Mouse (Mus musculus) CH12.LX (cell line): Measurements from ENCODE around the gene Hdac11. TPM values are rescaled to one million over a fixed set of nuclear protein-coding genes. Genes with fewer than 3 reads are reported as not detected.

ENCODE experiments used
- DNase-seq: peaks from one replicate; pipeline ENCODE4 v3.0.0-alpha.2; 2013; ENCODE audit errors: extremely low read depth
- H3K27ac ChIP-seq: 2 replicates; pipeline ENCODE4 v1.5.1; 2012; ENCODE audit warnings: low read depth, mild to moderate bottlenecking, control low read depth, moderate library complexity; ENCODE audit not compliant: insufficient read depth
- H3K27me3 ChIP-seq: replicated peaks from 2 replicates; pipeline ENCODE3; 2012; ENCODE audit warnings: inconsistent platforms
- H3K36me3 ChIP-seq, 2 experiments: replicated peaks in 1 of 2; 2 replicates each; pipeline versions ENCODE3 to v1.6.1; 2012; ENCODE audit warnings: inconsistent platforms in 1 of 2, low read length in 1 of 2, mild to moderate bottlenecking in 1 of 2, mixed read lengths in 1 of 2, moderate library complexity in 1 of 2; ENCODE audit not compliant: control insufficient read depth in 1 of 2, insufficient read depth in 1 of 2
- H3K4me1 ChIP-seq, 2 experiments: 2 replicates each; pipeline ENCODE4 v1.6.1; 2012; ENCODE audit warnings: inconsistent platforms in 1 of 2, moderate library complexity in 1 of 2; ENCODE audit not compliant: insufficient read depth in 2 of 2, control insufficient read depth in 1 of 2
- H3K4me2 ChIP-seq: 2 replicates; pipeline ENCODE4 v1.6.1; 2012; ENCODE audit warnings: low read depth, mild to moderate bottlenecking, control low read depth; ENCODE audit not compliant: poor library complexity, insufficient read depth, severe bottlenecking
- H3K4me3 ChIP-seq, 3 experiments: fragments of 150-350 bp in 1 of 3; sonication (generic) in 1 of 3; replicated peaks in 1 of 3; 2 replicates each; pipeline versions ENCODE3 to v1.5.1; 2011 to 2012; ENCODE audit warnings: low read depth in 2 of 3, low read length in 2 of 3, mild to moderate bottlenecking in 2 of 3, moderate library complexity in 2 of 3, control low read depth in 1 of 3, improper control_type of control experiment in 1 of 3, inconsistent platforms in 1 of 3, mixed read lengths in 1 of 3; ENCODE audit not compliant: poor library complexity in 1 of 3
- H3K79me2 ChIP-seq: replicated peaks from 2 replicates; pipeline ENCODE4 v1.6.1; 2012; ENCODE audit warnings: mild to moderate bottlenecking, moderate library complexity; ENCODE audit not compliant: control insufficient read depth, poor library complexity, insufficient read depth, severe bottlenecking; ENCODE audit errors: extremely low read depth
- H3K9ac ChIP-seq: 2 replicates; pipeline ENCODE4 v1.6.1; 2012; ENCODE audit warnings: low read depth, mild to moderate bottlenecking, control low read depth, moderate library complexity; ENCODE audit not compliant: insufficient read depth
- H3K9me3 ChIP-seq: replicated peaks from 2 replicates; pipeline ENCODE3; 2012; ENCODE audit warnings: low read length, inconsistent platforms, mixed read lengths
- CHD1 ChIP-seq: IDR thresholded peaks from 2 replicates; pipeline ENCODE4 v1.6.1; 2012; ENCODE audit warnings: low read depth, low read length, improper control_type of control experiment, inconsistent platforms
- CTCF ChIP-seq, 2 experiments: IDR thresholded peaks in 1 of 2; conservative IDR thresholded peaks in 1 of 2; 2 replicates each; pipeline ENCODE4 v1.5.1; 2011 to 2012; ENCODE audit warnings: low read depth in 2 of 2, low read length in 2 of 2, improper control_type of control experiment in 1 of 2, inconsistent platforms in 1 of 2, mild to moderate bottlenecking in 1 of 2, moderate library complexity in 1 of 2
- ELF1 ChIP-seq: IDR thresholded peaks from 2 replicates; pipeline ENCODE4 v1.6.1; 2014; ENCODE audit warnings: low read depth, mild to moderate bottlenecking, inconsistent platforms, low read length, improper control_type of control experiment
- EP300 ChIP-seq: IDR thresholded peaks from 2 replicates; pipeline ENCODE4 v1.6.1; 2011; ENCODE audit warnings: low read length, improper control_type of control experiment
- GABPA ChIP-seq: IDR thresholded peaks from 2 replicates; pipeline ENCODE4 v1.6.1; 2012; ENCODE audit warnings: low read depth, low read length, improper control_type of control experiment, inconsistent platforms; ENCODE audit not compliant: insufficient replicate concordance
- HCFC1 ChIP-seq: IDR thresholded peaks from 2 replicates; pipeline ENCODE4 v1.6.1; 2012; ENCODE audit warnings: low read depth, mild to moderate bottlenecking, inconsistent platforms, low read length, improper control_type of control experiment
- IRF4 ChIP-seq: IDR thresholded peaks from 2 replicates; pipeline ENCODE4 v1.6.1; 2014; ENCODE audit warnings: low read depth, mild to moderate bottlenecking, inconsistent platforms, low read length, improper control_type of control experiment
- JUND ChIP-seq: conservative IDR thresholded peaks from 2 replicates; pipeline ENCODE4 v1.6.1; 2011; ENCODE audit warnings: low read depth, low read length, improper control_type of control experiment
- MAFK ChIP-seq: IDR thresholded peaks from 2 replicates; pipeline ENCODE4 v1.6.1; 2011; ENCODE audit warnings: low read length, improper control_type of control experiment; ENCODE audit not compliant: insufficient replicate concordance
- MAX ChIP-seq: IDR thresholded peaks from 2 replicates; pipeline ENCODE4 v1.6.1; 2011; ENCODE audit warnings: low read length, improper control_type of control experiment
- MAZ ChIP-seq: IDR thresholded peaks from 2 replicates; pipeline ENCODE4 v1.6.1; 2012; ENCODE audit warnings: low read depth, mild to moderate bottlenecking, inconsistent platforms, low read length, improper control_type of control experiment, moderate library complexity
- MEF2A ChIP-seq: IDR thresholded peaks from 2 replicates; pipeline ENCODE4 v1.6.1; 2014; ENCODE audit warnings: low read depth, mild to moderate bottlenecking, inconsistent platforms, low read length, improper control_type of control experiment, borderline replicate concordance
- MXI1 ChIP-seq: IDR thresholded peaks from 2 replicates; pipeline ENCODE4 v1.6.1; 2011; ENCODE audit warnings: mild to moderate bottlenecking, low read depth, low read length, improper control_type of control experiment
- NELFE ChIP-seq: IDR thresholded peaks from 2 replicates; pipeline ENCODE4 v1.6.1; 2011; ENCODE audit warnings: low read depth, low read length, improper control_type of control experiment
- POLR2A ChIP-seq: IDR thresholded peaks from 2 replicates; pipeline ENCODE4 v1.6.1; 2011; ENCODE audit warnings: low read depth, mild to moderate bottlenecking, improper control_type of control experiment, low read length
- POLR2AphosphoS2 ChIP-seq: IDR thresholded peaks from 2 replicates; pipeline ENCODE4 v1.6.1; 2011; ENCODE audit warnings: low read depth, low read length, improper control_type of control experiment
- RAD21 ChIP-seq: IDR thresholded peaks from 2 replicates; pipeline ENCODE4 v1.6.1; 2011; ENCODE audit warnings: low read depth, mild to moderate bottlenecking, low read length, improper control_type of control experiment, moderate library complexity
- RCOR1 ChIP-seq: conservative IDR thresholded peaks from 2 replicates; pipeline ENCODE4 v1.6.1; 2012; ENCODE audit warnings: low read depth, mild to moderate bottlenecking, inconsistent platforms, low read length, improper control_type of control experiment
- SIN3A ChIP-seq: IDR thresholded peaks from 2 replicates; pipeline ENCODE4 v1.6.1; 2012; ENCODE audit warnings: low read length, improper control_type of control experiment, inconsistent platforms
- TBP ChIP-seq: conservative IDR thresholded peaks from 2 replicates; pipeline ENCODE4 v1.6.1; 2011; ENCODE audit warnings: low read depth, low read length, improper control_type of control experiment
- UBTF ChIP-seq: IDR thresholded peaks from 2 replicates; pipeline ENCODE4 v1.6.1; 2012; ENCODE audit warnings: low read depth, mild to moderate bottlenecking, inconsistent platforms, low read length, improper control_type of control experiment, moderate library complexity
- USF1 ChIP-seq: IDR thresholded peaks from 2 replicates; pipeline ENCODE4 v1.6.1; 2014; ENCODE audit warnings: low read depth, mild to moderate bottlenecking, inconsistent platforms, low read length, improper control_type of control experiment
- ZC3H11A ChIP-seq: IDR thresholded peaks from 2 replicates; pipeline ENCODE4 v1.6.1; 2012; ENCODE audit warnings: low read depth, mild to moderate bottlenecking, inconsistent platforms, low read length, improper control_type of control experiment
- ZKSCAN1 ChIP-seq: IDR thresholded peaks from 2 replicates; pipeline ENCODE4 v1.6.1; 2012; ENCODE audit warnings: low read depth, inconsistent platforms, low read length, improper control_type of control experiment, borderline replicate concordance
- ZMIZ1 ChIP-seq: IDR thresholded peaks from 2 replicates; pipeline ENCODE4 v1.6.1; 2012; ENCODE audit warnings: low read depth, mild to moderate bottlenecking, inconsistent platforms, low read length, improper control_type of control experiment
- ZNF384 ChIP-seq: IDR thresholded peaks from 2 replicates; pipeline ENCODE4 v1.6.1; 2012; ENCODE audit warnings: low read depth, low read length, improper control_type of control experiment, inconsistent platforms
- dilution Hi-C: fragments of 300-500 bp; cut with MboI; formaldehyde crosslinking; loops from 2 replicates; pipeline ENCODE4 v1.14.3; 2020; ENCODE audit warnings: low sequenced_read_pairs; ENCODE audit not compliant: extremely low pct_unique_long_range_greater_than_20kb, extremely low pct_ligation_motif_present
- in situ Hi-C: fragments of 300-500 bp; cut with MboI; formaldehyde crosslinking; loops from 3 replicates; pipeline ENCODE4 v1.14.3; 2019; ENCODE audit warnings: low sequenced_read_pairs, low pct_ligation_motif_present, low pct_unique_long_range_greater_than_20kb, mixed read lengths
- polyA plus RNA-seq: library from polyadenylated mRNA; unstranded; fragments of >175 nt; gene quantifications from 2 replicates; pipeline ENCODE4 v1.2.1, GENCODE M21; 2012; ENCODE audit warnings: low read depth; ENCODE audit not compliant: insufficient read length
- total RNA-seq, 2 experiments: library from RNA; depleted of rRNA; stranded (reverse); fragments of 300-350 nt in 1 of 2; fragments of >200 nt in 1 of 2; gene quantifications; 2 replicates each; pipeline ENCODE4 v1.2.3; 2012 to 2014

The Hdac11 gene
- total and polyA plus RNA-seq, 3 experiments, result 0.53 to 2.1 TPM; not detected in 1

GRCm38 (mm10) chr6:91186934-91187333 lies 30.5 kb downstream of the Hdac11 start:
- Histone ChIP-seq H3K4me3 (no peak overlapping the region), H3K79me2 (no peaks in the 10 kb centered on the region), H3K4me1 (no peaks in the 10 kb centered on the region), H3K9ac (no peak overlapping the region), H3K27ac (no peak overlapping the region), H3K27me3 (peaks cover 98% of the 10 kb centered on the region), H3K9me3 (no peaks in the 10 kb centered on the region), H3K4me2 (no peak overlapping the region), H3K36me3 (no peaks in the 10 kb centered on the region)
- no peak for DNase-seq
- TF ChIP-seq CHD1 (no peak), GABPA (no peak)
- in situ Hi-C loops (no loop called here), dilution Hi-C loops (no loop called here)

GRCm38 (mm10) chr6:91187871-91188270 lies 31.4 kb downstream of the Hdac11 start:
- TF ChIP-seq HCFC1 (no peak), MXI1 (no peak), TBP (no peak), ZNF384 (no peak), JUND (no peak), UBTF (no peak), ZKSCAN1 (no peak), SIN3A (no peak), POLR2AphosphoS2 (no peak), ZC3H11A (no peak), RAD21 (no peak), USF1 (no peak), IRF4 (no peak), MAZ (no peak)
- Histone ChIP-seq H3K4me1 (no peaks in the 10 kb centered on the region), H3K36me3 (no peaks in the 10 kb centered on the region), H3K79me2 (no peaks in the 10 kb centered on the region), H3K9ac (no peak overlapping the region), H3K4me3 (no peak overlapping the region), H3K4me2 (no peak overlapping the region), H3K9me3 (no peaks in the 10 kb centered on the region), H3K27me3 (peaks cover 98% of the 10 kb centered on the region), H3K27ac (no peak overlapping the region)
- dilution Hi-C loops, result no loop called here
- in situ Hi-C loops, result no loop called here
- DNase-seq, result no peak

GRCm38 (mm10) chr6:91189971-91190370 lies 33.5 kb downstream of the Hdac11 start:
- Histone ChIP-seq H3K9me3 (no peaks in the 10 kb centered on the region), H3K27me3 (peaks cover 98% of the 10 kb centered on the region), H3K4me3 (no peak overlapping the region), H3K36me3 (no peaks in the 10 kb centered on the region), H3K79me2 (no peaks in the 10 kb centered on the region), H3K9ac (no peak overlapping the region), H3K27ac (no peak overlapping the region), H3K4me2 (no peak overlapping the region), H3K4me1 (no peaks in the 10 kb centered on the region)
- TF ChIP-seq POLR2A, result no peak
- TF ChIP-seq POLR2AphosphoS2, result no peak
- no peak for TF ChIP-seq MAX
- TF ChIP-seq EP300, result no peak
- no peak for TF ChIP-seq MAZ
- TF ChIP-seq RCOR1, result no peak
- no peak for TF ChIP-seq NELFE
- TF ChIP-seq CHD1, result no peak
- TF ChIP-seq IRF4, result no peak
- TF ChIP-seq CTCF (conservative IDR thresholded peaks at IDR 0.05 in 1 of 2, IDR thresholded peaks at IDR 0.05 in 1 of 2; ENCODE audit: low read depth in 2 of 2, low read length in 2 of 2), result no peak
- no peak for TF ChIP-seq ELF1
- TF ChIP-seq ZKSCAN1, result no peak
- no peak for TF ChIP-seq MEF2A
- no peak for TF ChIP-seq ZMIZ1
- TF ChIP-seq MAFK, result no peak
- DNase-seq, result no peak
- dilution Hi-C loops (no loop called here), in situ Hi-C loops (no loop called here)
